Mouse (Mus musculus) small intestine, adult 2 months (tissue): ENCODE results near the gene Gtse1.

Source experiments
- CTCF ChIP-seq: fragments of 200-500 bp; IDR thresholded peaks from 2 replicates; pipeline ENCODE4 v1.5.1; 2012; ENCODE audit warnings: low read depth, mild to moderate bottlenecking, control low read depth, inconsistent platforms, low read length, moderate library complexity, mixed read lengths; ENCODE audit not compliant: insufficient replicate concordance, insufficient read length; ENCODE audit errors: extremely low read depth
- POLR2A ChIP-seq: fragments of 200-500 bp; IDR thresholded peaks from 2 replicates; pipeline ENCODE4 v1.6.1; 2012; ENCODE audit warnings: low read depth, mild to moderate bottlenecking, control low read depth, inconsistent platforms, low read length, moderate library complexity

DNA sequence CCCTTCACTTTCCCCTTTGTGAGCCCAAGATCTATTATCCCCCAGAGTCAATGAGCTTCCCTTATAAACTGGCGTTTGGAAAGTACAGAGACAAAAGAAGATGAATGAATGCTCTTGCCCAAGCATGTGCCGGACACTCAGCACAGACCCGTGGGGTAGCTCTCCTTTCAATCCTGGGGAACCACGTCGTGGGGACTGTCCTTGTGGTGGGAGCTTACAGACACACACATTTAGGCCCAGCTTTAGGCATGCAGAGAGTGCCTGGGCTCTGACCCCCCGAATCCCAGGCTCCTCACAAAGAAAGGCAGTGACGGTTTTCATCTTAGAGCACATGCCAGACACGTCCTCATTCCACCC lies 60.3 kb downstream of the Gtse1 start:
- TF ChIP-seq CTCF (no peak), POLR2A (no peak)
